Mouse (Mus musculus): Measurements from ENCODE around the gene Acin1.

GRCm38 (mm10) chr14:54646898-54647636, 39.7 kb downstream of the Acin1 start:
- TF ChIP-seq CTCF (IDR thresholded peaks at IDR 0.05; ENCODE audit: borderline replicate concordance, insufficient read depth, low read depth, low read length) (no peak), POLR2A (IDR thresholded peaks at IDR 0.05; ENCODE audit: borderline replicate concordance, insufficient read depth, low read length) (no peak)
